Mouse (Mus musculus): ENCODE results near the gene Lrfn2. TPM values are rescaled to one million over a fixed set of nuclear protein-coding genes. Genes with fewer than 3 reads are reported as not detected.

The Lrfn2 gene
- 0.04 TPM in 2 replicates for polyA plus RNA-seq (2015; fragmentation: Nextera tagmentation; extraction: Ambion mirVana)

- Histone ChIP-seq H3K4me1 (ENCODE audit: insufficient read depth, low read depth, low read length) (no peaks in the 10 kb centered on the region), H3K9me3 (ENCODE audit: low read length) (no peaks in the 10 kb centered on the region), H3K27me3 (replicated peaks; ENCODE audit: insufficient read depth, low read length) (peaks cover 12% of the 10 kb centered on the region; the same call in 1 of the 2 replicates), H3K4me3 (ENCODE audit: low read depth, low read length) (peak within 1 kb of the TSS; percentile 39), H3K9ac (replicated peaks; ENCODE audit: low read depth) (peak within 1 kb of the TSS; percentile 27; the same call in 1 of the 2 replicates), H3K36me3 (ENCODE audit: insufficient read depth, low read length) (no peaks in the 10 kb centered on the region), H3K27ac (ENCODE audit: low read length) (no peak within 1 kb of the TSS), H3K4me2 (replicated peaks; ENCODE audit: low read depth, low read length) (peak within 1 kb of the TSS; percentile 71)
- TF ChIP-seq CTCF (IDR thresholded peaks at IDR 0.05) (peak; percentile 87), EP300 (IDR thresholded peaks at IDR 0.05) (no peak)
- under 1% methylated on average over 46 of the region's 56 CpGs for WGBS
- DNase-seq (ENCODE audit: low spot score) (peak; percentile 70), ATAC-seq (peak; percentile 92)
Measured at GRCm38 (mm10) chr17:48931621-48932405, at the start of gene Lrfn2. Gene Lrfn2, plus strand, starts transcription at chr17:48932379.

- H3K9me3 ChIP-seq (ENCODE audit: low read length) = no peaks in the 10 kb centered on the region
- no peak overlapping the region for H3K27ac ChIP-seq (ENCODE audit: low read length)
- no peak overlapping the region for H3K9ac ChIP-seq (replicated peaks; ENCODE audit: low read depth)
- ATAC-seq = no peak
- no peak overlapping the region for H3K4me3 ChIP-seq (ENCODE audit: low read depth, low read length)
- WGBS = 43% methylated on average over 8 of the region's 8 CpGs
- H3K4me2 ChIP-seq (replicated peaks; ENCODE audit: low read depth, low read length) = no peak overlapping the region
- no peaks in the 10 kb centered on the region for H3K36me3 ChIP-seq (ENCODE audit: insufficient read depth, low read length)
- TF ChIP-seq CTCF (IDR thresholded peaks at IDR 0.05) (no peak), EP300 (IDR thresholded peaks at IDR 0.05) (no peak)
- no peaks in the 10 kb centered on the region for H3K4me1 ChIP-seq (ENCODE audit: insufficient read depth, low read depth, low read length)
- no peaks in the 10 kb centered on the region for H3K27me3 ChIP-seq (replicated peaks; ENCODE audit: insufficient read depth, low read length)
- no peak for DNase-seq (ENCODE audit: low spot score)
Measured at GRCm38 (mm10) chr17:48887472-48888385, 44.5 kb upstream of the Lrfn2 start.

- no peaks in the 10 kb centered on the region for H3K36me3 ChIP-seq (ENCODE audit: insufficient read depth, low read length)
- DNase-seq (ENCODE audit: low spot score) (no peak), ATAC-seq (no peak)
- no peak overlapping the region for H3K4me2 ChIP-seq (replicated peaks; ENCODE audit: low read depth, low read length)
- H3K9ac ChIP-seq (replicated peaks; ENCODE audit: low read depth) = no peak overlapping the region
- H3K4me1 ChIP-seq (ENCODE audit: insufficient read depth, low read depth, low read length) = no peaks in the 10 kb centered on the region
- H3K27ac ChIP-seq (ENCODE audit: low read length) = no peak overlapping the region
- TF ChIP-seq EP300 (IDR thresholded peaks at IDR 0.05) (no peak), CTCF (IDR thresholded peaks at IDR 0.05) (no peak)
- no peak overlapping the region for H3K4me3 ChIP-seq (ENCODE audit: low read depth, low read length)
- no peaks in the 10 kb centered on the region for H3K9me3 ChIP-seq (ENCODE audit: low read length)
- WGBS = 52% methylated on average over 4 of the region's 4 CpGs
- no peaks in the 10 kb centered on the region for H3K27me3 ChIP-seq (replicated peaks; ENCODE audit: insufficient read depth, low read length)
Measured at GRCm38 (mm10) chr17:48905286-48906040, 26.7 kb upstream of the Lrfn2 start.

- no peak overlapping the region for H3K4me3 ChIP-seq (ENCODE audit: low read depth, low read length)
- no peak for DNase-seq (ENCODE audit: low spot score)
- no peaks in the 10 kb centered on the region for H3K27me3 ChIP-seq (replicated peaks; ENCODE audit: insufficient read depth, low read length)
- H3K27ac ChIP-seq (ENCODE audit: low read length) = no peak overlapping the region
- no peaks in the 10 kb centered on the region for H3K4me1 ChIP-seq (ENCODE audit: insufficient read depth, low read depth, low read length)
- no peaks in the 10 kb centered on the region for H3K9me3 ChIP-seq (ENCODE audit: low read length)
- WGBS = 34% methylated on average over 6 of the region's 6 CpGs
- ATAC-seq = no peak
- no peak overlapping the region for H3K4me2 ChIP-seq (replicated peaks; ENCODE audit: low read depth, low read length)
- H3K36me3 ChIP-seq (ENCODE audit: insufficient read depth, low read length) = no peaks in the 10 kb centered on the region
- no peak overlapping the region for H3K9ac ChIP-seq (replicated peaks; ENCODE audit: low read depth)
- no peak for TF ChIP-seq CTCF (IDR thresholded peaks at IDR 0.05)
- no peak for TF ChIP-seq EP300 (IDR thresholded peaks at IDR 0.05)
Measured at GRCm38 (mm10) chr17:48913437-48913836, 18.7 kb upstream of the Lrfn2 start.

- no peaks in the 10 kb centered on the region for H3K4me1 ChIP-seq (ENCODE audit: insufficient read depth, low read depth, low read length)
- 10% methylated on average over 11 of the region's 11 CpGs for WGBS
- H3K9me3 ChIP-seq (ENCODE audit: low read length) = no peaks in the 10 kb centered on the region
- no peak overlapping the region for H3K4me3 ChIP-seq (ENCODE audit: low read depth, low read length)
- ATAC-seq (no peak), DNase-seq (ENCODE audit: low spot score) (no peak)
- TF ChIP-seq CTCF (IDR thresholded peaks at IDR 0.05) = no peak
- no peak for TF ChIP-seq EP300 (IDR thresholded peaks at IDR 0.05)
- H3K27me3 ChIP-seq (replicated peaks; ENCODE audit: insufficient read depth, low read length) = no peaks in the 10 kb centered on the region
- no peak overlapping the region for H3K4me2 ChIP-seq (replicated peaks; ENCODE audit: low read depth, low read length)
- no peaks in the 10 kb centered on the region for H3K36me3 ChIP-seq (ENCODE audit: insufficient read depth, low read length)
- H3K9ac ChIP-seq (replicated peaks; ENCODE audit: low read depth) = no peak overlapping the region
- no peak overlapping the region for H3K27ac ChIP-seq (ENCODE audit: low read length)
Measured at GRCm38 (mm10) chr17:48917411-48917810, 14.8 kb upstream of the Lrfn2 start.
